Mouse (Mus musculus) bone marrow macrophage, adult 2 months (primary cell): ENCODE data around the gene Rpp25.

Source experiments
- CTCF ChIP-seq: IDR thresholded peaks from 2 replicates; pipeline ENCODE4 v1.5.1; 2012; ENCODE audit warnings: low read depth, mild to moderate bottlenecking, low read length, moderate library complexity
- POLR2A ChIP-seq: IDR thresholded peaks from 2 replicates; pipeline ENCODE4 v1.6.1; 2012; ENCODE audit warnings: mild to moderate bottlenecking, low read depth, low read length, borderline replicate concordance

GRCm38 (mm10) chr9:57502911-57503621, 760 bp upstream of the Rpp25 start:
- TF ChIP-seq POLR2A = no peak
- no peak for TF ChIP-seq CTCF
